Mouse (Mus musculus): ENCODE results near the gene Fbxo11.
A peak's percentile ranks its signal among the peaks of the same experiment; 100 is the strongest.

Gene Fbxo11

GRCm38 (mm10) chr17:88065031-88065800 is at the start of gene Fbxo11:
Gene Fbxo11 (minus strand): TSS chr17:88065291.
- DNase-seq, result peak; percentile 79

- DNase-seq, result no peak
Observed at GRCm38 (mm10) chr17:88113883-88114229, 48.8 kb upstream of the Fbxo11 start.

- DNase-seq, result no peak
Observed at GRCm38 (mm10) chr17:88113015-88113882, 48.2 kb upstream of the Fbxo11 start.

- peak; percentile 47 for DNase-seq
Observed at GRCm38 (mm10) chr17:88111865-88112645, 47.0 kb upstream of the Fbxo11 start.

GRCm38 (mm10) chr17:88111081-88111796 is 46.1 kb upstream of the Fbxo11 start:
- DNase-seq, result no peak

GRCm38 (mm10) chr17:88107708-88108107 is 42.6 kb upstream of the Fbxo11 start:
- peak; percentile 16 for DNase-seq

- no peak for DNase-seq
Observed at GRCm38 (mm10) chr17:88106365-88106764, 41.3 kb upstream of the Fbxo11 start.

GRCm38 (mm10) chr17:88102597-88102996 is 37.5 kb upstream of the Fbxo11 start:
- DNase-seq, result no peak

GRCm38 (mm10) chr17:88098181-88098852 is 33.2 kb upstream of the Fbxo11 start:
- DNase-seq, result no peak

GRCm38 (mm10) chr17:88097543-88097942 is 32.5 kb upstream of the Fbxo11 start:
- no peak for DNase-seq

GRCm38 (mm10) chr17:88096809-88097399 is 31.8 kb upstream of the Fbxo11 start:
- DNase-seq, result no peak

- DNase-seq, result no peak
Observed at GRCm38 (mm10) chr17:88095517-88096198, 30.6 kb upstream of the Fbxo11 start.

GRCm38 (mm10) chr17:88094327-88094726 is 29.2 kb upstream of the Fbxo11 start:
- no peak for DNase-seq

- DNase-seq, result no peak
Observed at GRCm38 (mm10) chr17:88093798-88094197, 28.7 kb upstream of the Fbxo11 start.

- DNase-seq, result no peak
Observed at GRCm38 (mm10) chr17:88085976-88086375, 20.9 kb upstream of the Fbxo11 start.

- no peak for DNase-seq
Observed at GRCm38 (mm10) chr17:88081446-88081845, 16.4 kb upstream of the Fbxo11 start.

GRCm38 (mm10) chr17:88079771-88080170 is 14.7 kb upstream of the Fbxo11 start:
- DNase-seq, result no peak

- no peak for DNase-seq
Observed at GRCm38 (mm10) chr17:88072047-88072446, 7.0 kb upstream of the Fbxo11 start.

- no peak for DNase-seq
Observed at GRCm38 (mm10) chr17:88068024-88068719, 3.1 kb upstream of the Fbxo11 start.

- peak; percentile 22 for DNase-seq
Observed at GRCm38 (mm10) chr17:88067202-88067901, 2.3 kb upstream of the Fbxo11 start.
